ENCODE assay signal across 10 mouse cellular contexts in the genomic region with DNA sequence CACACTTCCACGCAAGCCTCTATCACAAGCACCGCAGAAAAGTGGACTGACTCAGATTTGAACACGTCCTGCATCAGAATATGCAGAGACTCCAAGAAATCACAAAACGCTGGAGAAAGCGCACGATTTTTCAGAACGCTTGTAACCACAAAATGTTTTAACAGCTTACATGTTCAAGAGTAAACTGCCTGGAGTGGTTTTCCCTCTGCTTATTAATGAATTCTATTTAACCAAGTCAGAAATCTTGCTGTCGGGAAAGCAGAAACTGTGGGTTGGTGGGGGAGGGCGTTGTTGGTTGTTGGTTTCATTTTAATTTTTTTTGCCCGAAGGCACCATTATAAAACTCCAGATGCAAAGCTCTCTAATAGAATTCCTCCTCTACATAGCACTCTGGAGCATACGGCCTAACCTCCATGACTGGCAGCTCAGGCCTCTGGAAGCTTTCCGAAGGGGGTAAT.
DNase-seq lines count a peak whose midpoint lies in the region; ATAC-seq and TF ChIP-seq lines count a peak whose summit lies in the region.
"Had no signal": no experiment of that assay in that cellular context is flagged by ENCODE, and none has a peak within 500 bp of the region (broad histone marks: within the 10 kb centered on the region; RNA-seq: fewer than 3 reads in every experiment).

No protein-coding gene starts in this region.

- no peaks in the 10 kb centered on the region for H3K27me3 ChIP-seq in heart, embryonic 12.5 days (replicated peaks)
- H3K27me3 ChIP-seq in heart, adult 2 months (ENCODE audit: control insufficient read depth, insufficient read depth, low read length), result no peaks in the 10 kb centered on the region
- H3K27me3 ChIP-seq in midbrain, embryonic 11.5 days (ENCODE audit: control insufficient read depth, insufficient read depth, low read length), result no peaks in the 10 kb centered on the region
- H3K27me3 ChIP-seq in midbrain, embryonic 10.5 days (ENCODE audit: low read depth, poor library complexity, severe bottlenecking), result no peaks in the 10 kb centered on the region
- no peaks in the 10 kb centered on the region for H3K27me3 ChIP-seq in hindbrain, embryonic 15.5 days
- H3K27me3 ChIP-seq in neural tube, embryonic 13.5 days, result no peaks in the 10 kb centered on the region

- TF ChIP-seq CTCF in heart, adult 2 months (IDR thresholded peaks at IDR 0.05), result no peak

- H3K4me1 ChIP-seq in heart, embryonic 12.5 days (replicated peaks), result peaks cover 39% of the 10 kb centered on the region
- H3K4me1 ChIP-seq in heart, adult 2 months (ENCODE audit: control insufficient read depth, insufficient read depth, low read length), result no peaks in the 10 kb centered on the region
- H3K4me1 ChIP-seq in midbrain, embryonic 11.5 days (ENCODE audit: control insufficient read depth, insufficient read depth, low read length), result no peaks in the 10 kb centered on the region
- H3K4me1 ChIP-seq in midbrain, embryonic 10.5 days, result peaks cover 6% of the 10 kb centered on the region
- H3K4me1 ChIP-seq in hindbrain, embryonic 15.5 days (replicated peaks), result peaks cover 14% of the 10 kb centered on the region
- peaks cover 40% of the 10 kb centered on the region for H3K4me1 ChIP-seq in neural tube, embryonic 13.5 days (replicated peaks)

- H3K79me2 ChIP-seq in heart, adult 2 months (replicated peaks; ENCODE audit: control insufficient read depth, insufficient read depth, low read length), result no peaks in the 10 kb centered on the region

- WGBS in heart, embryonic 12.5 days, result 76% methylated on average over 12 of the region's 12 CpGs
- WGBS in heart, adult 2 months, result 84% methylated on average over 12 of the region's 12 CpGs
- WGBS in midbrain, embryonic 11.5 days, result 90% methylated on average over 12 of the region's 12 CpGs
- 95% methylated on average over 12 of the region's 12 CpGs for whole genome bisulfite sequencing in midbrain, embryonic 10.5 days
- 59% methylated on average over 12 of the region's 12 CpGs for WGBS in hindbrain, embryonic 15.5 days
- 63% methylated on average over 12 of the region's 12 CpGs for WGBS in neural tube, embryonic 13.5 days

- H3K9me3 ChIP-seq in heart, embryonic 12.5 days (replicated peaks), result no peaks in the 10 kb centered on the region
- no peaks in the 10 kb centered on the region for H3K9me3 ChIP-seq in midbrain, embryonic 11.5 days (ENCODE audit: control insufficient read depth, low read length)
- no peaks in the 10 kb centered on the region for H3K9me3 ChIP-seq in midbrain, embryonic 10.5 days (replicated peaks)
- H3K9me3 ChIP-seq in hindbrain, embryonic 15.5 days, result no peaks in the 10 kb centered on the region
- no peaks in the 10 kb centered on the region for H3K9me3 ChIP-seq in neural tube, embryonic 13.5 days

- no peak for TF ChIP-seq POLR2A in heart, adult 2 months (IDR thresholded peaks at IDR 0.05; ENCODE audit: insufficient read depth, low read depth, low read length)

- H3K9ac ChIP-seq in heart, embryonic 12.5 days, result no peak overlapping the region
- H3K9ac ChIP-seq in heart, adult 2 months (ENCODE audit: low read depth, low read length), result no peak overlapping the region
- H3K9ac ChIP-seq in midbrain, embryonic 11.5 days (ENCODE audit: low read length), result no peak overlapping the region
- H3K9ac ChIP-seq in hindbrain, embryonic 15.5 days, result no peak overlapping the region
- H3K9ac ChIP-seq in neural tube, embryonic 13.5 days, result peak overlapping the region; percentile 12; the same call in 1 of the 2 replicates

- peak overlapping the region; percentile 82 for H3K27ac ChIP-seq in heart, embryonic 12.5 days (ENCODE audit: poor library complexity, severe bottlenecking)
- no peak overlapping the region for H3K27ac ChIP-seq in heart, adult 2 months
- no peak overlapping the region for H3K27ac ChIP-seq in midbrain, embryonic 11.5 days (ENCODE audit: low read depth, low read length)
- H3K27ac ChIP-seq in midbrain, embryonic 10.5 days (replicated peaks), result no peak overlapping the region
- H3K27ac ChIP-seq in hindbrain, embryonic 15.5 days (replicated peaks), result peak overlapping the region; percentile 74
- peak overlapping the region; percentile 85 for H3K27ac ChIP-seq in neural tube, embryonic 13.5 days (replicated peaks)
- H3K27ac ChIP-seq: left cerebral cortex, adult 2 months had no signal

- H3K36me3 ChIP-seq in heart, embryonic 12.5 days, result no peaks in the 10 kb centered on the region
- no peaks in the 10 kb centered on the region for H3K36me3 ChIP-seq in heart, adult 2 months (ENCODE audit: control insufficient read depth, insufficient read depth, low read length)
- no peaks in the 10 kb centered on the region for H3K36me3 ChIP-seq in midbrain, embryonic 11.5 days (ENCODE audit: control insufficient read depth, insufficient read depth, low read length)
- H3K36me3 ChIP-seq in midbrain, embryonic 10.5 days, result no peaks in the 10 kb centered on the region
- no peaks in the 10 kb centered on the region for H3K36me3 ChIP-seq in hindbrain, embryonic 15.5 days
- no peaks in the 10 kb centered on the region for H3K36me3 ChIP-seq in neural tube, embryonic 13.5 days

- peak overlapping the region; percentile 45; the same call in 1 of the 2 replicates for H3K4me2 ChIP-seq in heart, embryonic 12.5 days
- H3K4me2 ChIP-seq in midbrain, embryonic 11.5 days, result no peak overlapping the region
- H3K4me2 ChIP-seq in hindbrain, embryonic 15.5 days, result no peak overlapping the region
- no peak overlapping the region for H3K4me2 ChIP-seq in neural tube, embryonic 13.5 days

- no peak overlapping the region for H3K4me3 ChIP-seq in heart, embryonic 12.5 days
- H3K4me3 ChIP-seq in heart, adult 2 months, result no peak overlapping the region
- no peak overlapping the region for H3K4me3 ChIP-seq in midbrain, embryonic 11.5 days (ENCODE audit: low read depth, low read length)
- no peak overlapping the region for H3K4me3 ChIP-seq in midbrain, embryonic 10.5 days
- no peak overlapping the region for H3K4me3 ChIP-seq in hindbrain, embryonic 15.5 days
- no peak overlapping the region for H3K4me3 ChIP-seq in neural tube, embryonic 13.5 days
- H3K4me3 ChIP-seq: left cerebral cortex, adult 2 months had no signal

- no peak for TF ChIP-seq EP300 in heart, adult 2 months (IDR thresholded peaks at IDR 0.05; ENCODE audit: insufficient read depth, low read depth, low read length)

- intact Hi-C loops in heart, adult 2 months (cut with DNase I), result no loop called here

- no peak; the same call in 1 of the 2 replicates for ATAC-seq in heart, embryonic 12.5 days (ENCODE audit: insufficient number of reproducible peaks, low FRiP score)
- ATAC-seq in midbrain, embryonic 11.5 days (ENCODE audit: low FRiP score), result no peak
- ATAC-seq in hindbrain, embryonic 15.5 days (ENCODE audit: low FRiP score, low read depth), result peak; percentile 42; the same call in 1 of the 2 replicates
- ATAC-seq in neural tube, embryonic 13.5 days (ENCODE audit: low read depth), result peak; percentile 44

- no peak for DNase-seq in heart, adult 2 months
- DNase-seq in midbrain, embryonic 11.5 days (ENCODE audit: low spot score, missing footprints), result peak; percentile 80
- DNase-seq in midbrain, embryonic 10.5 days (ENCODE audit: low spot score), result no peak
- DNase-seq in gastrocnemius, postnatal 4 days (ENCODE audit: low spot score in 2 of 2), result no peak
- DNase-seq in right cerebral cortex, adult 18-20 months, result no peak
- DNase-seq: B cell, adult 2 months had no signal

Comparison
In these comparisons a context has a peak if more than half of its experiments do, and no peak if none do; other contexts are left out.
1. H3K27ac ChIP-seq: peak in heart, embryonic 12.5 days (single experiment), hindbrain, embryonic 15.5 days (single experiment) and neural tube, embryonic 13.5 days (single experiment); none in heart, adult 2 months (single experiment), midbrain, embryonic 11.5 days (single experiment) and midbrain, embryonic 10.5 days (single experiment).
2. ATAC-seq: peak in hindbrain, embryonic 15.5 days (single experiment) and neural tube, embryonic 13.5 days (single experiment); none in heart, embryonic 12.5 days (single experiment) and midbrain, embryonic 11.5 days (single experiment).